Comparison of ENCODE assay signal across 16 mouse cellular contexts in genomic region chr19:36384426-36384825, GRCm38 (mm10). TPM values are rescaled to one million over a fixed set of nuclear protein-coding genes. Genes with fewer than 3 reads are reported as not detected.
DNase-seq lines count a peak whose midpoint lies in the region; ATAC-seq and TF ChIP-seq lines count a peak whose summit lies in the region.
"Had no signal": no experiment of that assay in that cellular context is flagged by ENCODE, and none has a peak within 500 bp of the region (broad histone marks: within the 10 kb centered on the region; RNA-seq: fewer than 3 reads in every experiment).

No protein-coding gene starts in this region.

- TF ChIP-seq CTCF in lung, adult 2 months (IDR thresholded peaks at IDR 0.05; ENCODE audit: insufficient read depth, low read length) = no peak

- ATAC-seq in embryonic facial prominence, embryonic 14.5 days (ENCODE audit: low read depth) = no peak
- ATAC-seq in CD4-positive, CD25-positive, alpha-beta regulatory T cell, adult 4 months = peak; percentile 85
- 0 out of 2 replicates have a peak, but pooled peaks have one; percentile 18 for ATAC-seq in common myeloid progenitor, adult 5-6 weeks (replicated peaks; ENCODE audit: low read depth, poor library complexity, severe bottlenecking)
- no peak for ATAC-seq in hindbrain, embryonic 16.5 days

- no peaks in the 10 kb centered on the region for H3K4me1 ChIP-seq in embryonic facial prominence, embryonic 14.5 days (ENCODE audit: control insufficient read depth, insufficient read depth, low read length)
- peaks cover 3% of the 10 kb centered on the region; the same call in 1 of the 2 replicates for H3K4me1 ChIP-seq in embryonic facial prominence, embryonic 10.5 days
- no peaks in the 10 kb centered on the region for H3K4me1 ChIP-seq in lung, adult 2 months (ENCODE audit: control insufficient read depth, insufficient read depth, low read length)
- no peaks in the 10 kb centered on the region for H3K4me1 ChIP-seq in hindbrain, embryonic 16.5 days (ENCODE audit: control insufficient read depth, insufficient read depth, low read depth, low read length)
- H3K4me1 ChIP-seq: embryonic facial prominence, embryonic 12.5 days had no signal

- H3K4me2 ChIP-seq in embryonic facial prominence, embryonic 14.5 days (ENCODE audit: low read depth, low read length) = no peak overlapping the region
- H3K4me2 ChIP-seq in hindbrain, embryonic 16.5 days (ENCODE audit: low read length) = no peak overlapping the region
- H3K4me2 ChIP-seq: embryonic facial prominence, embryonic 12.5 days; limb, embryonic 12.5 days had no signal

- H3K9ac ChIP-seq in embryonic facial prominence, embryonic 14.5 days (ENCODE audit: low read depth, low read length) = 0 out of 2 replicates have a peak overlapping the region, but pooled peaks have one; percentile 2
- H3K9ac ChIP-seq in hindbrain, embryonic 16.5 days (ENCODE audit: low read depth, low read length) = no peak overlapping the region
- H3K9ac ChIP-seq: embryonic facial prominence, embryonic 12.5 days; limb, embryonic 12.5 days had no signal

- TF ChIP-seq POLR2A in lung, adult 2 months (IDR thresholded peaks at IDR 0.05; ENCODE audit: borderline replicate concordance, extremely low read depth, low read depth, low read length) = no peak

- intact Hi-C loops in gastrocnemius, postnatal 14 days (cut with DNase I; ENCODE audit: low total_unique reads) = no loop called here

- no peaks in the 10 kb centered on the region for H3K36me3 ChIP-seq in embryonic facial prominence, embryonic 14.5 days (ENCODE audit: control insufficient read depth, insufficient read depth, low read length)
- H3K36me3 ChIP-seq in embryonic facial prominence, embryonic 10.5 days (replicated peaks) = no peaks in the 10 kb centered on the region
- no peaks in the 10 kb centered on the region for H3K36me3 ChIP-seq in hindbrain, embryonic 16.5 days (ENCODE audit: control insufficient read depth, insufficient read depth, low read length)
- H3K36me3 ChIP-seq: embryonic facial prominence, embryonic 12.5 days; G1E; limb, embryonic 12.5 days; midbrain, embryonic 10.5 days had no signal

- DNase-seq in embryonic facial prominence, embryonic 14.5 days (ENCODE audit: low spot score) = no peak
- DNase-seq in embryonic facial prominence, embryonic 10.5 days (ENCODE audit: low spot score) = no peak
- DNase-seq in thymus, postnatal 10 days (ENCODE audit: low spot score in 2 of 2) = peak; percentile 19 to 43
- DNase-seq in lung, adult 2 months = no peak
- DNase-seq in gastrocnemius, postnatal 14 days = no peak
- DNase-seq: cerebellum, postnatal 25 days; spleen, adult 18-20 months had no signal

- no peak overlapping the region for H3K4me3 ChIP-seq in embryonic facial prominence, embryonic 14.5 days (ENCODE audit: low read depth, low read length)
- no peak overlapping the region for H3K4me3 ChIP-seq in embryonic facial prominence, embryonic 10.5 days
- H3K4me3 ChIP-seq in lung, adult 2 months (replicated peaks; ENCODE audit: extremely low read depth, low read depth, low read length) = no peak overlapping the region
- no peak overlapping the region for H3K4me3 ChIP-seq in hindbrain, embryonic 16.5 days (ENCODE audit: low read length)
- H3K4me3 ChIP-seq: embryonic facial prominence, embryonic 12.5 days; left cerebral cortex, adult 2 months; limb, embryonic 12.5 days; midbrain, embryonic 10.5 days had no signal

- 26% methylated on average over 2 of the region's 2 CpGs for WGBS in embryonic facial prominence, embryonic 14.5 days
- whole genome bisulfite sequencing in embryonic facial prominence, embryonic 10.5 days = 8% methylated on average over 2 of the region's 2 CpGs
- WGBS in lung, adult 2 months = 30% methylated on average over 2 of the region's 2 CpGs
- 9% methylated on average over 2 of the region's 2 CpGs for WGBS in hindbrain, embryonic 16.5 days

- no peak overlapping the region for H3K27ac ChIP-seq in embryonic facial prominence, embryonic 14.5 days (replicated peaks; ENCODE audit: low read depth, low read length)
- no peak overlapping the region for H3K27ac ChIP-seq in embryonic facial prominence, embryonic 10.5 days (replicated peaks)
- H3K27ac ChIP-seq in hindbrain, embryonic 16.5 days (ENCODE audit: low read depth, low read length) = no peak overlapping the region
- H3K27ac ChIP-seq: embryonic facial prominence, embryonic 12.5 days; kidney, postnatal 0 days; left cerebral cortex, adult 2 months; limb, embryonic 12.5 days; midbrain, embryonic 10.5 days had no signal

- H3K27me3 ChIP-seq in embryonic facial prominence, embryonic 14.5 days (replicated peaks; ENCODE audit: control insufficient read depth, insufficient read depth, low read length) = no peaks in the 10 kb centered on the region
- H3K27me3 ChIP-seq in embryonic facial prominence, embryonic 10.5 days (replicated peaks; ENCODE audit: low read depth, poor library complexity, severe bottlenecking) = no peaks in the 10 kb centered on the region
- H3K27me3 ChIP-seq in hindbrain, embryonic 16.5 days (replicated peaks; ENCODE audit: control insufficient read depth, insufficient read depth, low read length) = no peaks in the 10 kb centered on the region
- H3K27me3 ChIP-seq: embryonic facial prominence, embryonic 12.5 days had no signal

- H3K9me3 ChIP-seq in embryonic facial prominence, embryonic 14.5 days (ENCODE audit: control insufficient read depth, low read length) = no peaks in the 10 kb centered on the region
- H3K9me3 ChIP-seq in embryonic facial prominence, embryonic 10.5 days = no peaks in the 10 kb centered on the region
- no peaks in the 10 kb centered on the region for H3K9me3 ChIP-seq in hindbrain, embryonic 16.5 days (ENCODE audit: control insufficient read depth, low read length)
- H3K9me3 ChIP-seq: embryonic facial prominence, embryonic 12.5 days; G1E; limb, embryonic 12.5 days; midbrain, embryonic 10.5 days had no signal

RNA-seq across cellular contexts. Expression of gene Pcgf5, which starts 36.3 kb away (rescaled TPM):
- 7.8 and 8.1 TPM in 2 replicates for polyA plus RNA-seq in embryonic facial prominence, embryonic 14.5 days (2014; fragmentation: Nextera tagmentation; extraction: Ambion mirVana)
- polyA plus RNA-seq in embryonic facial prominence, embryonic 10.5 days (2016; fragmentation: Nextera tagmentation; extraction: Ambion mirVana) = 7.1 and 7.9 TPM in 2 replicates
- 10 to 100 TPM; 43.5 to 51.8 TPM for polyA plus RNA-seq in CD4-positive, CD25-positive, alpha-beta regulatory T cell, adult 4 months (2017; shearing (Covaris generic))
- total RNA-seq in common myeloid progenitor, adult 5-6 weeks (2017) = 61.3 and 80.9 TPM in 2 replicates
- 6.6 and 8.7 TPM in 2 replicates for polyA plus RNA-seq in lung, adult 2 months (2012; rRNA removed)
- 10 to 100 TPM; 14.9 to 16.5 TPM for total RNA-seq in gastrocnemius, postnatal 14 days (2021)
- polyA plus RNA-seq in hindbrain, embryonic 16.5 days (2015; fragmentation: Nextera tagmentation; extraction: Ambion mirVana) = 6.6 and 7.2 TPM in 2 replicates

Comparison
In these comparisons a context has a peak if more than half of its experiments do, and no peak if none do; other contexts are left out.
1. ATAC-seq: peak in CD4-positive, CD25-positive, alpha-beta regulatory T cell, adult 4 months (single experiment) and common myeloid progenitor, adult 5-6 weeks (single experiment); none in embryonic facial prominence, embryonic 14.5 days (single experiment) and hindbrain, embryonic 16.5 days (single experiment).
2. DNase-seq: peak in thymus, postnatal 10 days (2 of 2); none in embryonic facial prominence, embryonic 14.5 days (single experiment), embryonic facial prominence, embryonic 10.5 days (single experiment), lung, adult 2 months (single experiment) and gastrocnemius, postnatal 14 days (single experiment).